Mouse (Mus musculus) MEL (cell line): Measurements from ENCODE around the gene Rsph3a.
"Not testable (repeated sequence)": the region's sequence is repeated elsewhere in the genome, so short reads cannot be mapped to it uniquely, and the experiment has no call there.

Experiments used
- CHD2 ChIP-seq: IDR thresholded peaks from 2 replicates; pipeline ENCODE4 v1.6.1; 2011; ENCODE audit warnings: low read length, improper control_type of control experiment
- EP300 ChIP-seq, 2 experiments: IDR thresholded peaks; 2 replicates each; pipeline ENCODE4 v1.6.1; 2011; ENCODE audit warnings: improper control_type of control experiment in 2 of 2, low read length in 2 of 2, low read depth in 1 of 2, mild to moderate bottlenecking in 1 of 2
- ZC3H11A ChIP-seq: IDR thresholded peaks from 2 replicates; pipeline ENCODE4 v1.6.1; 2012; ENCODE audit warnings: low read depth, mild to moderate bottlenecking, inconsistent platforms, low read length, improper control_type of control experiment

DNA sequence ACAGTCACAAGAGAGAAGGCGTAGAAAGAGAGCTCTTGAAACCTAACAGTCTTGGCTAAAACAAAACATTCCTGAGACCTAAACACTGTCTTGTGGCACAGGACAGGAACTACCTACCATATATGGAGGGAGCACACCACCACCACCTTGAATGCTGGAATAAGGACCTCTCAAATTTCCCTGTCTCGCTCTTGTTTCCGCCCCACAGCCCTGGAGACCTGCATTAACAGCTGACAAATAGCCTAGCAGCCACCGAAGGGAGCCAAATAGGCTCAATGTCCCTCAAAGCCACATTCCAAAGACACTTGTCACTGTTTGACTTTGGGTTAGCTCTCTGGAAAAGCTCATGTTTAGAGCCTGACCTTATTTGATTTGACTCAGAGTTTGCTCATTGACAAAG, 40.2 kb downstream of the Rsph3a start:
- TF ChIP-seq ZC3H11A; CHD2; EP300 (IDR thresholded peaks at IDR 0.05; ENCODE audit: low read depth in 1 of 2, low read length in 2 of 2): not testable (repeated sequence)
